Comparison of ENCODE assay signal across 15 mouse cellular contexts in genomic region chr9:57728312-57728711, GRCm38 (mm10). TPM values are rescaled to one million over a fixed set of nuclear protein-coding genes. Genes with fewer than 3 reads are reported as not detected.
DNase-seq lines count a peak whose midpoint lies in the region; ATAC-seq and TF ChIP-seq lines count a peak whose summit lies in the region.
"Had no signal": no experiment of that assay in that cellular context is flagged by ENCODE, and none has a peak within 500 bp of the region (broad histone marks: within the 10 kb centered on the region; RNA-seq: fewer than 3 reads in every experiment).

No protein-coding gene starts in this region.

- no peak for DNase-seq in left cerebral cortex, adult 2 months (ENCODE audit: extremely low spot score in 1 of 2, low spot score in 2 of 2)
- DNase-seq in left cerebral cortex, postnatal 4 days: no peak
- DNase-seq in ES-CJ7 (ENCODE audit: low read depth, low spot score) (peak; percentile 52), ZHBTc4 (ENCODE audit: low read depth, low spot score) (peak; percentile 46)
- DNase-seq in kidney, adult 11 months: no peak
- DNase-seq: kidney, adult 9 months; liver, embryonic 13.5 days had no signal

- no peak overlapping the region for H3K4me3 ChIP-seq in left cerebral cortex, adult 2 months
- H3K4me3 ChIP-seq in kidney, embryonic 16.5 days (ENCODE audit: low read length): no peak overlapping the region
- H3K4me3 ChIP-seq: embryonic facial prominence, embryonic 10.5 days; forebrain, embryonic 15.5 days; liver, embryonic 13.5 days had no signal

- H3K9me3 ChIP-seq in kidney, embryonic 16.5 days (ENCODE audit: low read length): no peaks in the 10 kb centered on the region
- H3K9me3 ChIP-seq: embryonic facial prominence, embryonic 10.5 days; forebrain, embryonic 15.5 days; liver, embryonic 13.5 days had no signal

- no peak overlapping the region for H3K4me2 ChIP-seq in kidney, embryonic 16.5 days (replicated peaks; ENCODE audit: low read depth, low read length)
- H3K4me2 ChIP-seq: forebrain, embryonic 15.5 days; liver, embryonic 13.5 days had no signal

- peak; percentile 42 for TF ChIP-seq CTCF in left cerebral cortex, adult 2 months (IDR thresholded peaks at IDR 0.05)

- no peak overlapping the region for H3K9ac ChIP-seq in kidney, embryonic 16.5 days (replicated peaks; ENCODE audit: low read length)
- H3K9ac ChIP-seq: forebrain, embryonic 15.5 days; liver, embryonic 13.5 days had no signal

- H3K27me3 ChIP-seq in kidney, embryonic 16.5 days (ENCODE audit: insufficient read depth, low read length): no peaks in the 10 kb centered on the region
- H3K27me3 ChIP-seq: forebrain, embryonic 15.5 days; liver, embryonic 13.5 days had no signal

- H3K4me1 ChIP-seq in kidney, embryonic 16.5 days (ENCODE audit: insufficient read depth, low read length): no peaks in the 10 kb centered on the region
- H3K4me1 ChIP-seq: embryonic facial prominence, embryonic 10.5 days; forebrain, embryonic 15.5 days had no signal

- ATAC-seq in erythroblast, adult 5-6 weeks (replicated peaks; ENCODE audit: low FRiP score, poor library complexity, severe bottlenecking): peak; percentile 80
- ATAC-seq in kidney, embryonic 16.5 days (ENCODE audit: low FRiP score, low TSS enrichment): no peak
- ATAC-seq: forebrain, embryonic 15.5 days had no signal

- peaks cover 30% of the 10 kb centered on the region for H3K36me3 ChIP-seq in kidney, embryonic 16.5 days (ENCODE audit: insufficient read depth, low read length)

- intact Hi-C loops in left cerebral cortex, adult 2 months (cut with DNase I): no loop called here
- intact Hi-C loops in left cerebral cortex, postnatal 4 days (cut with DNase I): no loop called here

- no peak overlapping the region for H3K27ac ChIP-seq in left cerebral cortex, adult 2 months
- no peak overlapping the region for H3K27ac ChIP-seq in kidney, embryonic 16.5 days (ENCODE audit: low read length)
- H3K27ac ChIP-seq: embryonic facial prominence, embryonic 10.5 days; forebrain, embryonic 15.5 days; liver, embryonic 13.5 days had no signal

- WGBS in kidney, embryonic 16.5 days: 96% methylated on average over 1 of the region's 1 CpGs

RNA-seq across cellular contexts. Expression of gene Edc3, which starts 20.0 kb away (rescaled TPM):
- total RNA-seq in left cerebral cortex, adult 2 months (2021): 10 to 100 TPM; 13.8 to 14.2 TPM
- 10 to 100 TPM; 19.1 to 20.2 TPM for total RNA-seq in left cerebral cortex, postnatal 4 days (2021)
- total RNA-seq in erythroblast, adult 5-6 weeks (2015; ENCODE audit: low replicate concordance): 2.9 and 3.3 TPM in 2 replicates
- total RNA-seq in erythroblast, adult 5-6 weeks (2017; ENCODE audit: low replicate concordance): 1.5 and 6.7 TPM in 2 replicates
- 39.2 and 41.2 TPM in 2 replicates for polyA plus RNA-seq in kidney, embryonic 16.5 days (2015; fragmentation: Nextera tagmentation; extraction: Ambion mirVana)

RNA-seq across cellular contexts. Expression of gene Clk3, which starts 37.3 kb away (rescaled TPM):
- 10 to 100 TPM; 86.8 to 96.3 TPM for total RNA-seq in left cerebral cortex, adult 2 months (2021)
- total RNA-seq in left cerebral cortex, postnatal 4 days (2021): 10 to 100 TPM; 74.5 to 75.2 TPM
- total RNA-seq in erythroblast, adult 5-6 weeks (2015; ENCODE audit: low replicate concordance): 234 and 296 TPM in 2 replicates
- 403 and 420 TPM in 2 replicates for total RNA-seq in erythroblast, adult 5-6 weeks (2017; ENCODE audit: low replicate concordance)
- 82.0 and 90.0 TPM in 2 replicates for polyA plus RNA-seq in kidney, embryonic 16.5 days (2015; fragmentation: Nextera tagmentation; extraction: Ambion mirVana)

RNA-seq across cellular contexts. Expression of gene Cyp1a1, which starts 40.6 kb away (rescaled TPM):
- under 1 TPM; 0.16 TPM for total RNA-seq in left cerebral cortex, adult 2 months (2021)
- 1 to 10 TPM in 1 of 2 experiments, under 1 TPM in 1; 0.95 to 1.1 TPM for total RNA-seq in left cerebral cortex, postnatal 4 days (2021)
- total RNA-seq in erythroblast, adult 5-6 weeks (2015; ENCODE audit: low replicate concordance): not detected in 2 replicates
- total RNA-seq in erythroblast, adult 5-6 weeks (2017; ENCODE audit: low replicate concordance): not detected in 2 replicates
- polyA plus RNA-seq in kidney, embryonic 16.5 days (2015; fragmentation: Nextera tagmentation; extraction: Ambion mirVana): 0.23 and 0.25 TPM in 2 replicates
- total RNA-seq: hematopoietic stem cell, adult 5-6 weeks had no signal
- polyA plus RNA-seq: neural tube, embryonic 11.5 days had no signal

RNA-seq across cellular contexts. Expression of gene Cyp1a2, which starts 44.8 kb away (rescaled TPM):
- total RNA-seq in left cerebral cortex, adult 2 months (2021): not detected
- total RNA-seq in left cerebral cortex, postnatal 4 days (2021): not detected
- total RNA-seq in erythroblast, adult 5-6 weeks (2015; ENCODE audit: low replicate concordance): not detected in 2 replicates
- not detected in 2 replicates for total RNA-seq in erythroblast, adult 5-6 weeks (2017; ENCODE audit: low replicate concordance)
- not detected in 2 replicates for polyA plus RNA-seq in kidney, embryonic 16.5 days (2015; fragmentation: Nextera tagmentation; extraction: Ambion mirVana)
- total RNA-seq: heart, adult 8-10 months; hematopoietic stem cell, adult 5-6 weeks; left cerebral cortex, adult 18-20 months had no signal
- polyA plus RNA-seq: embryonic facial prominence, embryonic 10.5 days; forebrain, embryonic 15.5 days; neural tube, embryonic 11.5 days had no signal

Comparison
In these comparisons a context has a peak if more than half of its experiments do, and no peak if none do; other contexts are left out.
1. DNase-seq: peak in ES-CJ7 (single experiment) and ZHBTc4 (single experiment); none in left cerebral cortex, adult 2 months (0 of 2), left cerebral cortex, postnatal 4 days (single experiment) and kidney, adult 11 months (single experiment).